Mouse (Mus musculus): ENCODE measurements around the gene Kat6b. TPM values are rescaled to one million over a fixed set of nuclear protein-coding genes. Genes with fewer than 3 reads are reported as not detected.

Kat6b gene
- polyA plus RNA-seq, 1 experiment from 2014 or later: 10.4 TPM

DNA sequence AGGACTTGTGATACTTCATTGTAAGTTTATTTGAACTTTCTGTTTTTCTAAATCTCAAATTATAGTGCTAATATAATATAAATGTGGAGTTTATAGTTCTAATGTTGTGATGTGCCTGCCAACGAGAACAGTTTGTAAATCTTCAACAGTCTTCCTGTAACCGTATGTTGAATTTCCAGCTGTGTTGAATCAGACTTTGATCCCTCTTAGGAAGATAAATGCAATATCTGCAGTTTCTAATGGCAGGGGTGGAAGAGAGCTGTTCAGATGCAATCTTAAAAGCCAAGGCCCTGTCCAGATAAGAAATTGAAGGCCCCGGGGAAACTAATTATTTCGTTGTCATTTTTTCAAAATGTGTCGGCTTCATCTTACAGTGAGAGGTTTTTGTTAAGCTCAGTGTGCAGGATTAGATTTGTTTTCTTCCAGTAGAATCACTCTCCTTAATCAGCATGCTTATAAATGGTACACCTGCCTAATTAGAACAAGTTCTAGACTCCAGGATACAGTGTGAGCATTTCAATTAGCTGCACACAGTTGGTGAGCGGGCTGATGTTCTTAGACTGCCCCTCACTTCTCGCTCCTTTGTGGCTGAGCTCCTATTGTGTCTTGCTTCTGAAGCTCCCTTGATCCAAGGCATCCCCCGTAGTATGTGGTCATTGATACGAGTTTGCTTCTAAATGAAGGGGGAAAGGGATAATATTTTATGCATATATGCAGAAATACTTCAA lies 118.4 kb downstream of the Kat6b start:
- peaks cover 6% of the 10 kb centered on the region for H3K36me3 ChIP-seq
- H3K9me3 ChIP-seq (replicated peaks): no peaks in the 10 kb centered on the region
- peaks cover 26% of the 10 kb centered on the region for H3K4me1 ChIP-seq
- H3K27ac ChIP-seq (replicated peaks): peak overlapping the region; percentile 25; the same call in 1 of the 2 replicates
- no peaks in the 10 kb centered on the region for H3K27me3 ChIP-seq (ENCODE audit: low read depth, poor library complexity, severe bottlenecking)
- H3K4me3 ChIP-seq: no peak overlapping the region
- 56% methylated on average over 9 of the region's 9 CpGs for WGBS
- DNase-seq (ENCODE audit: low spot score): no peak

DNA sequence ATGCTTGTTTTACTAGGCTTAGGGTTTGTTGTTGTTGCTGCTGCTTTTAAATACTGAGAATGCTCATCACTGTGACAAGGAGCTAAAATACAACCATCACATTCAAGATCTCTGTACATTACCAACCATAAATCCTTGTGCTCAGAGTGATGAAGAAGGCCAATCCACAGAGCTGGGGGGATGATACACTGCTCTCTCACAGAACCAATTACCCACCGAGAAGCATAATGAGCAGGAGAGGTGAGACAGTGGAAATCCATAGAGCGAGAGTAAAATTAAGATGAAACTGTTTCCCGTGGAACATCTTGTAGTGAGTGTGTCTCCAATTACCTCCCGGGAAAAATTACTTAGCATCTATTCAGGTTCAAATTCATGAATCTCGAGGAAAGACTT lies 118.9 kb downstream of the Kat6b start:
- Histone ChIP-seq H3K9me3 (replicated peaks) (no peaks in the 10 kb centered on the region), H3K4me1 (peaks cover 26% of the 10 kb centered on the region), H3K36me3 (peaks cover 6% of the 10 kb centered on the region), H3K27ac (replicated peaks) (peak overlapping the region; percentile 25; the same call in 1 of the 2 replicates), H3K27me3 (ENCODE audit: low read depth, poor library complexity, severe bottlenecking) (no peaks in the 10 kb centered on the region), H3K4me3 (no peak overlapping the region)
- DNase-seq (ENCODE audit: low spot score): no peak
- WGBS: 79% methylated on average over 5 of the region's 5 CpGs

DNA sequence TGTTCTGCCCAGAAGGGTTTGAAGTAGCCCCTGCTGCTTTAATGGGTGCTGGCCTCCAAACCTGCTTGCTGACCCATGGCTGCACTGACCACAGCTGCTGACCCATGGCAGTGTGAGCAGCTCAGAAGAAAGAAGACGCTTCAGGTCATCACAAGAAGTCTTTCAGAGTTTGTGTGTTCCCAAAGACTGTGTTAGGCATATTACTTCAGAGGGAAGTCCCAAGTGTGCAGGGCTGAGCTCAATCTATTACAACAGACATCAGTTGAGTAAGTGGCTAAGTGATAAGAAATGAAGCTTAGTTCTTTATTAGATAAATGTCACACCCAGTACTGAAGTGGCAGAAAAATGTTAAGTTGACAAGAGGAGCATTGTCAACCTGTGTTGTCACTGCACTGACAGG lies 119.4 kb downstream of the Kat6b start:
- Histone ChIP-seq H3K27me3 (ENCODE audit: low read depth, poor library complexity, severe bottlenecking) (no peaks in the 10 kb centered on the region), H3K4me3 (no peak overlapping the region), H3K36me3 (peaks cover 6% of the 10 kb centered on the region), H3K9me3 (replicated peaks) (no peaks in the 10 kb centered on the region), H3K4me1 (peaks cover 26% of the 10 kb centered on the region), H3K27ac (replicated peaks) (peak overlapping the region; percentile 25; the same call in 1 of the 2 replicates)
- 63% methylated on average over 1 of the region's 1 CpGs for WGBS
- no peak for DNase-seq (ENCODE audit: low spot score)

DNA sequence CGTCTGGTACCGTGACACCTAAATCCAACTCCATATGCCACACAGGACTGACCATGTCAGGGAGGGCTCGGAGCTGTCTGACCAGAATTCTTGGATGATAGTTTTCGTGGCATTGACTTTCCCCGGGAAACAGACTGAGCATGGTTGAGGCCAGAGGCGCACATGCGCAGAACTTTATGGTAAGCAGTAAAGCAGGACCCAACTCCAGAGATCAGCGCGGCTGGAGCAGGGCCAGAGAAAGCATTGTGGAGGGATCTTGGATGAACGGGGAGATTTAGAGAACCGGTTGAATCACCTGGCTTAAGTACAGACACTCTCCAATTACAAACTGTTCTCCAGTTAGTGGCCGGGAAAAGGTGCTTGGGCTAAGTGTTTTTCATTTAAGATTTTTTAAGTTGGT lies 120.9 kb downstream of the Kat6b start:
- H3K36me3 ChIP-seq: peaks cover under 1% of the 10 kb centered on the region; the same call in 1 of the 2 replicates
- no peaks in the 10 kb centered on the region for H3K27me3 ChIP-seq (ENCODE audit: low read depth, poor library complexity, severe bottlenecking)
- no peak overlapping the region for H3K27ac ChIP-seq (replicated peaks)
- WGBS: 89% methylated on average over 12 of the region's 12 CpGs
- no peak overlapping the region for H3K4me3 ChIP-seq
- no peaks in the 10 kb centered on the region for H3K9me3 ChIP-seq (replicated peaks)
- peaks cover 26% of the 10 kb centered on the region for H3K4me1 ChIP-seq
- no peak for DNase-seq (ENCODE audit: low spot score)

DNA sequence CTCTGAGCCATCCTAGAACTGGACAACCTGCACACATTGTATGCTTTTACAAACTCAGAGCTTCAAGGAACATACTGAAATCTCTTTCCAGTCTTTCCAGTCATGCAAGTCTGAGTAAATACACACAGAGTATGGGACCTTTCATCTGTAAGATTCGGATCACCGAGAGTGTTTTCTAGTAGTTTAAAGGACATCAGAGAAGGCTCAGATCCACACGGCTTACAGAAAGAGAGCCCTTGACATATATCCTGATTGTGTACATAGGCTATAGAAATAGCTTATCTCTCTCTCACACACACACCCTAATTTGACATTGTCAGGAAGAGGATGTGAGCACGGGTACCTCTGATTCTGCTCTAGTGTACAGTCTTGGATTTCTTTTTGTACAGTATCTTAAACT lies 121.7 kb downstream of the Kat6b start:
- no peaks in the 10 kb centered on the region for H3K9me3 ChIP-seq (replicated peaks)
- peaks cover 32% of the 10 kb centered on the region for H3K4me1 ChIP-seq
- no peaks in the 10 kb centered on the region for H3K36me3 ChIP-seq
- WGBS: 83% methylated on average over 4 of the region's 4 CpGs
- no peak for DNase-seq (ENCODE audit: low spot score)
- no peaks in the 10 kb centered on the region for H3K27me3 ChIP-seq (ENCODE audit: low read depth, poor library complexity, severe bottlenecking)
- no peak overlapping the region for H3K4me3 ChIP-seq
- H3K27ac ChIP-seq (replicated peaks): no peak overlapping the region

DNA sequence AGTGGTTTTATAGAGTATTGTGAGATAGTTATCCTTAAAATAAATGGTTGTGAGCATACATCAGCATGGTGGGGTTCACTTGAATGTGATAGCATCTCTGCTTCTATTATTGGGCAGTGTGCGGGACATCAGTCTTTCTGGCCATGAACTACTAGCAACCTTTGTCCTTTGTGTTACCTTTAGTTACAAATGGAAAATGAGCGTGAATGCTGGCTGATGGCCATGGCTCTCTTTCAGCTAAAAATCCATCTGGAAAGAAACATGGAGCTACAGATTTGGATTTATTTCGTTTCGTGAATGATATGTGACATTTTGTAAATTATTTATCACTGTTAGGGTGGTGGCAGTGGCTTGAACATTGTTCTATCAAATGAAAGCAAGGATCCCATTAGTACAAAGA lies 126.5 kb downstream of the Kat6b start:
- no peaks in the 10 kb centered on the region for H3K36me3 ChIP-seq
- 88% methylated on average over 4 of the region's 4 CpGs for WGBS
- no peaks in the 10 kb centered on the region for H3K27me3 ChIP-seq (ENCODE audit: low read depth, poor library complexity, severe bottlenecking)
- H3K9me3 ChIP-seq (replicated peaks): no peaks in the 10 kb centered on the region
- no peak for DNase-seq (ENCODE audit: low spot score)
- no peak overlapping the region; the same call in 1 of the 2 replicates for H3K27ac ChIP-seq (replicated peaks)
- no peak overlapping the region for H3K4me3 ChIP-seq
- H3K4me1 ChIP-seq: peaks cover 25% of the 10 kb centered on the region

DNA sequence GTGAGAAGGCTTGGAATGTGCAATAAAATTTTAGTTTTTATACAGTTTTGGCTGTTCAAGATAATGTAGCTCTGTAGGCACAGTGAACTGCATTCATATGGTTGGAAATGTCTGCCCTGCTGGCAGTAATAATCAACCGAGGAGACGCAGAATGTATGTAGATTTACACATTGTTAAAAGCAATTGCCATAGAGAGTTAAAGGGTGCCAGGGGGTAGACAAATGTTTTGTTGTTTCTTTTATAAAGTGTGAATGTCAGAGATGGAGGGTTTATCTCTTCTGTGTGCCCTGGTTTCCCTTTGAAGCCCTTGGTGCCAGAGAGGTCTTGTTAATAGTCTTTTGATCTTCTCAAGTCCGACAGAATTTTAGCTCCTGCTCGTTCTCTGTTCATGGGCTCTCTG lies 127.7 kb downstream of the Kat6b start:
- Histone ChIP-seq H3K27ac (replicated peaks) (no peak overlapping the region), H3K36me3 (no peaks in the 10 kb centered on the region), H3K9me3 (replicated peaks) (no peaks in the 10 kb centered on the region), H3K4me1 (peaks cover 25% of the 10 kb centered on the region), H3K27me3 (ENCODE audit: low read depth, poor library complexity, severe bottlenecking) (no peaks in the 10 kb centered on the region), H3K4me3 (no peak overlapping the region)
- 49% methylated on average over 4 of the region's 4 CpGs for WGBS
- no peak for DNase-seq (ENCODE audit: low spot score)

DNA sequence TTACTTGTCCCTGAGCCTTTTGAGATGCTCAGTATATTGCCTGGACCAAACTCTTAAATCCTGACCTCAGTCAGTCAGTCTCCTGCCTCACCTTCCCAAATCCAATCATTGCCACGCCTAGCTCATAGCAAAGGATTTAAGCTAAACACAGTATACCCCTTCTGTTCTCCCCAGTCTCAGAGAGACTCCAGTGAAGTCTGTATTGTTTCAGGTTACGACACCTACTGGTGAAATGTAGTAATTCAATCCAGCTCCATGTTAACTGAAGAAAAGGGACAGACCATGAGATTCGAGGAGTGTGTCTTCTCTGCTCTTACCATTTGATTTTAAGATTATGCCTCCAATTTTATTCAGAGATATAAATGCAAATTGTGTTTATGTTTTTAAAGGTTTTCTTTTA lies 129.0 kb downstream of the Kat6b start:
- H3K36me3 ChIP-seq: no peaks in the 10 kb centered on the region
- H3K27ac ChIP-seq (replicated peaks): no peak overlapping the region
- WGBS: 24% methylated on average over 3 of the region's 3 CpGs
- DNase-seq (ENCODE audit: low spot score): no peak
- peaks cover 25% of the 10 kb centered on the region for H3K4me1 ChIP-seq
- no peaks in the 10 kb centered on the region for H3K27me3 ChIP-seq (ENCODE audit: low read depth, poor library complexity, severe bottlenecking)
- no peak overlapping the region for H3K4me3 ChIP-seq
- H3K9me3 ChIP-seq (replicated peaks): no peaks in the 10 kb centered on the region

DNA sequence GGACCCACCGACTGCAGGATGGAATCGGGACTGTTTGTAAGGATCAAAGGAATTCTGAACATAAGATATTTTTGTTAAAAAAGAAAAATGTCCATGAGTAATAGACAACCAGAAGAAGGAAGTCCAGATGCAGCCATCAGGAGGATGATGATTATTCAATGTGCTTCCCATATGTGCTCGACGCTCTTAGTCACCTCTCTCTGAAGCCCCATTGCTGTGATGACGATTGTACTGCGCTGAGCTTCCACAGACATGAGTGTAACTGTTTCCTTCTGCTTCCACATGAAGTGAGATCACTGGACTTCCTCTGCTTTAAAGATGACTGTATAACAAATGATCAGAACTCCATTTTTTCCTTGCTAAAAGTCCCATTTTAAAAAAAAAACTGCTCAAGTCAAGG lies 131.8 kb downstream of the Kat6b start:
- Histone ChIP-seq H3K27me3 (ENCODE audit: low read depth, poor library complexity, severe bottlenecking) (no peaks in the 10 kb centered on the region), H3K4me3 (no peak overlapping the region), H3K36me3 (no peaks in the 10 kb centered on the region), H3K27ac (replicated peaks) (no peak overlapping the region), H3K9me3 (replicated peaks) (no peaks in the 10 kb centered on the region), H3K4me1 (peaks cover 18% of the 10 kb centered on the region)
- DNase-seq (ENCODE audit: low spot score): no peak
- WGBS: 94% methylated on average over 6 of the region's 6 CpGs

DNA sequence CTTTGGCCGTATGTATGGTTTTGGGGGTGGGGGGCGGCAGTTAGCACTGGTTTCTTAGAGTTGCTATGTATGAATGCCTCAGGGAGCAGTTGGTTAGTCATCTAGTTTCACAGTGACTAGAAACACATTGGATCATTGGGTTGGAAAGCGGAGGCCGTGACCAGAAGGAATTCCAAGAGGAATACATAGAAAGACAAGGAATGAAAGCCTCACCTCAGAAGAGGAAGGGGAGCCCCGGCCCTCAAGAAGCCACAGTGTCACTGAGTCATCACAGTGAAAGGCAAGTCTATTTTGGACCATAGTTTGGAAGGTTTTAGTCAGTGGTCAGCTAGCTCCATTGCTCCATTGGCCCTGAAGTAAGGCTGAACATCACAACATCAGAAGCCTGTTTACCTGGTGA lies 132.9 kb downstream of the Kat6b start:
- 87% methylated on average over 5 of the region's 5 CpGs for WGBS
- Histone ChIP-seq H3K4me3 (no peak overlapping the region), H3K27me3 (ENCODE audit: low read depth, poor library complexity, severe bottlenecking) (no peaks in the 10 kb centered on the region), H3K27ac (replicated peaks) (no peak overlapping the region), H3K36me3 (peaks cover 6% of the 10 kb centered on the region), H3K9me3 (replicated peaks) (no peaks in the 10 kb centered on the region), H3K4me1 (peaks cover 8% of the 10 kb centered on the region)
- DNase-seq (ENCODE audit: low spot score): no peak

DNA sequence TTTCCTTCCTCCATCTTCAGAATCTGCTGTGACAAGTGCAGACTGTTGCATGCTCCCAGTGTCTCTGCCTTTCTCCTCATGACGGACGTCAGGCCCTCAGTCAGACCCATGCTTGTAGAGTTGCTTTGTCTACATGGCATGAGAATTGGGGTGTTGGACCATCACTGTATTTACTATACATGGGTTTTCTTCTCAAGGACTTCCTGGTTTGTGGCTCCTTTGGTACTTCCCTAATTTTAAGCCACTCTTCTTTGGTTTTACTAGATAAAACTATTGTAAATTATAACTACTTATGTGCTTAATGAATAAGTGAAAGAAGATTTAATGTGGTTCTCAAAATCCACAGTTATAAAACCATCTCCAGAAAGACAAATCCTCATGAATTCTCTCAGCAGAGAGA lies 134.6 kb downstream of the Kat6b start:
- Histone ChIP-seq H3K27ac (replicated peaks) (no peak overlapping the region), H3K4me3 (no peak overlapping the region), H3K36me3 (peaks cover 15% of the 10 kb centered on the region), H3K4me1 (no peaks in the 10 kb centered on the region), H3K9me3 (replicated peaks) (no peaks in the 10 kb centered on the region), H3K27me3 (ENCODE audit: low read depth, poor library complexity, severe bottlenecking) (no peaks in the 10 kb centered on the region)
- WGBS: 91% methylated on average over 2 of the region's 2 CpGs
- no peak for DNase-seq (ENCODE audit: low spot score)

DNA sequence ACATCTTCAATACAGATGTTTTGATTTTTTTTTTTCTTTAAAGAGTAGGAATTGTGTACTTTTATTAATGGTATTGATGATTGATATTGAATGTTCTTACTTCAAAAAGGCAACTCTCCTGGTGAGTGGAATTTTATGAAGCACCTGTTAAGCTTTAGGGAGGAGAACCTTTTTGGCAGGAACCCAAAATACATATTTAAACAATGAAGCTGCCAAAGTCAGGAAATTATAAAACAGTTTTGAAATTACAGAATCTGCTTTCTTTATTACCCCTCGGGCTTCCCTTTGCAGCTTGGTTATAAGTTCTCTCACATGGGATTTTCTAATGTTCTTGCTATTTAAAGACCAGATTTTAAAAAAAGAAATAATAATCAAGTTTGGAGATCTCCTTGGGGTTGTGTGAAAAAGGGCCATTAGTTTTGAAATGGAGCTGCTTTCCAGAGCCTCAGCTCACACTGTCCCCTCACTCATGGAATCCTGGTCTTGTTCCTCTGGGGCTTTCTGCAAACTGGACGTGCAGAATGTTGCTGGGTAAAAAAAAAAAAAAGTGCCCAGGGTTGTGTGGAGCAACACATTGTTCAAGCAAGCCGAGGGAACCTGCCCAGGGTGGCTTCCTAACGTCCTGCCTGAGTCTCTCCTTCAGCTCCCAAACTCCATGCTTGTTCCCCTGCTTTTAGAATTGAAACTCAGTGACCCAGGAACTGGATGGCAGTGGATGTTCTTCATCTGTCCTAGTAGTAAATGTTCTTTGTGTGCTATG lies 136.2 kb downstream of the Kat6b start:
- H3K36me3 ChIP-seq: peaks cover 15% of the 10 kb centered on the region
- DNase-seq (ENCODE audit: low spot score): no peak
- no peak overlapping the region for H3K4me3 ChIP-seq
- WGBS: 73% methylated on average over 4 of the region's 4 CpGs
- H3K27me3 ChIP-seq (ENCODE audit: low read depth, poor library complexity, severe bottlenecking): no peaks in the 10 kb centered on the region
- H3K27ac ChIP-seq (replicated peaks): no peak overlapping the region
- no peaks in the 10 kb centered on the region for H3K4me1 ChIP-seq
- H3K9me3 ChIP-seq (replicated peaks): no peaks in the 10 kb centered on the region

DNA sequence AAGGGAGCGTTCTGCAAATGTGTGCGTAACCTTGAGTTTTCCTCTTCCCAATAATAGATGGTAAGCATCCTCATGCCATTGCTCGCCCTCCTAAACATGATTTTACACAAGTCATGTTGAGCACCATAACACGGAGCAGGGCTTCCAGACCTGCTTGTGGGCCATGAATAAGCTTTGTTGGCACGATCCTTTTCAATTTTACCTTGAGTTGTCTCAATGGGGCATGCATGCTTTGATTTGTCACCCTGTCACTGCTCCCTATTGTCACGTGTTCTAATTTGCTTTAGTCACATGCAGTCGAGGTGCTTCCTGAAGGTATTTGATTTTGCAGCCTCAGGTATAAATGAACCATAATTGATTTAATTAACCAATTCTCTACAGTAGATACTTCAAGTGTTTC lies 138.7 kb downstream of the Kat6b start:
- no peak overlapping the region for H3K4me3 ChIP-seq
- H3K27ac ChIP-seq (replicated peaks): no peak overlapping the region
- H3K27me3 ChIP-seq (ENCODE audit: low read depth, poor library complexity, severe bottlenecking): no peaks in the 10 kb centered on the region
- DNase-seq (ENCODE audit: low spot score): no peak
- H3K9me3 ChIP-seq (replicated peaks): no peaks in the 10 kb centered on the region
- 93% methylated on average over 7 of the region's 7 CpGs for WGBS
- no peaks in the 10 kb centered on the region for H3K4me1 ChIP-seq
- peaks cover 20% of the 10 kb centered on the region for H3K36me3 ChIP-seq

Data from midbrain, embryonic 10.5 days (tissue).